Mouse (Mus musculus) urinary bladder, postnatal 36 days (tissue): ENCODE measurements around the gene Amhr2.

Experiments used
- DNase-seq, 2 experiments: peaks; one replicate each; pipeline ENCODE4 v3.0.0; 2022; ENCODE audit warnings: low spot score in 2 of 2, mixed read lengths in 1 of 2

Gene Amhr2

GRCm38 (mm10) chr15:102445146-102445545 is at the start of gene Amhr2:
Gene Amhr2 (plus strand): TSS chr15:102445367.
- DNase-seq = no peak

GRCm38 (mm10) chr15:102398629-102399028 is 46.5 kb upstream of the Amhr2 start:
- DNase-seq = no peak

GRCm38 (mm10) chr15:102399229-102400221 is 45.6 kb upstream of the Amhr2 start:
- DNase-seq = peak; percentile 82 to 95

GRCm38 (mm10) chr15:102400476-102401045 is 44.6 kb upstream of the Amhr2 start:
- DNase-seq = no peak

- DNase-seq = no peak
These were observed 43.9 kb upstream of the Amhr2 start for GRCm38 (mm10) chr15:102401278-102401677.

GRCm38 (mm10) chr15:102402210-102402609 is 43.0 kb upstream of the Amhr2 start:
- no peak for DNase-seq

- DNase-seq = no peak
These were observed 40.3 kb upstream of the Amhr2 start for GRCm38 (mm10) chr15:102404608-102405488.

- DNase-seq = peak; percentile 97 to 99
These were observed 39.5 kb upstream of the Amhr2 start, which contains the start of gene Sp1 for GRCm38 (mm10) chr15:102405489-102406195. Gene Sp1 (plus strand): TSS chr15:102406143.

- peak; percentile 75 to 87 for DNase-seq
These were observed 38.8 kb upstream of the Amhr2 start for GRCm38 (mm10) chr15:102406196-102406911.

- no peak for DNase-seq
These were observed 38.1 kb upstream of the Amhr2 start for GRCm38 (mm10) chr15:102406912-102407580.

GRCm38 (mm10) chr15:102407681-102408557 is 37.2 kb upstream of the Amhr2 start:
- no peak for DNase-seq

GRCm38 (mm10) chr15:102408558-102409130 is 36.5 kb upstream of the Amhr2 start:
- no peak for DNase-seq

- DNase-seq = no peak
These were observed 35.9 kb upstream of the Amhr2 start for GRCm38 (mm10) chr15:102409286-102409685.

GRCm38 (mm10) chr15:102411077-102411476 is 34.1 kb upstream of the Amhr2 start:
- no peak for DNase-seq

GRCm38 (mm10) chr15:102413687-102414086 is 31.5 kb upstream of the Amhr2 start:
- no peak for DNase-seq

GRCm38 (mm10) chr15:102417524-102417923 is 27.6 kb upstream of the Amhr2 start:
- no peak for DNase-seq

GRCm38 (mm10) chr15:102420986-102421385 is 24.2 kb upstream of the Amhr2 start:
- DNase-seq = no peak

- no peak for DNase-seq
These were observed 23.7 kb upstream of the Amhr2 start for GRCm38 (mm10) chr15:102421437-102421836.
